Mouse (Mus musculus) lung, adult 2 months (tissue): ENCODE measurements around the gene Sept1. TPM values are rescaled to one million over a fixed set of nuclear protein-coding genes. Genes with fewer than 3 reads are reported as not detected.

Source experiments
- DNase-seq: peaks from one replicate; pipeline ENCODE4 v3.0.0; 2022
- H3K4me1 ChIP-seq: fragments of 200-500 bp; 2 replicates; pipeline ENCODE4 v1.6.1; 2011; ENCODE audit warnings: low read length; ENCODE audit not compliant: control insufficient read depth, insufficient read depth
- H3K4me3 ChIP-seq: fragments of 200-500 bp; replicated peaks from 2 replicates; pipeline ENCODE3; 2011; ENCODE audit warnings: low read depth, mild to moderate bottlenecking, control low read depth, low read length; ENCODE audit errors: extremely low read depth
- CTCF ChIP-seq: fragments of 200-500 bp; IDR thresholded peaks from 2 replicates; pipeline ENCODE4 v1.5.1; 2011; ENCODE audit warnings: mild to moderate bottlenecking, low read length, control low read depth; ENCODE audit not compliant: insufficient read depth
- POLR2A ChIP-seq: fragments of 200-500 bp; IDR thresholded peaks from 2 replicates; pipeline ENCODE4 v1.6.1; 2011; ENCODE audit warnings: low read depth, mild to moderate bottlenecking, control low read depth, low read length, borderline replicate concordance; ENCODE audit errors: extremely low read depth
- WGBS: fragments of 180-500 bp; shearing (Covaris S2); methylation state at CpG from one replicate; pipeline ENCODE4 v1.1.7; 2018; 5-methylcytosine and 5-hydroxymethylcytosine counted together
- polyA plus RNA-seq: library from polyadenylated mRNA; depleted of rRNA; stranded (reverse); fragments of >200 nt; gene quantifications from 2 replicates; pipeline ENCODE4 v1.2.3, GENCODE M21; 2012

Sept1 gene
- polyA plus RNA-seq, 1 experiment, result 28.5 TPM

DNA sequence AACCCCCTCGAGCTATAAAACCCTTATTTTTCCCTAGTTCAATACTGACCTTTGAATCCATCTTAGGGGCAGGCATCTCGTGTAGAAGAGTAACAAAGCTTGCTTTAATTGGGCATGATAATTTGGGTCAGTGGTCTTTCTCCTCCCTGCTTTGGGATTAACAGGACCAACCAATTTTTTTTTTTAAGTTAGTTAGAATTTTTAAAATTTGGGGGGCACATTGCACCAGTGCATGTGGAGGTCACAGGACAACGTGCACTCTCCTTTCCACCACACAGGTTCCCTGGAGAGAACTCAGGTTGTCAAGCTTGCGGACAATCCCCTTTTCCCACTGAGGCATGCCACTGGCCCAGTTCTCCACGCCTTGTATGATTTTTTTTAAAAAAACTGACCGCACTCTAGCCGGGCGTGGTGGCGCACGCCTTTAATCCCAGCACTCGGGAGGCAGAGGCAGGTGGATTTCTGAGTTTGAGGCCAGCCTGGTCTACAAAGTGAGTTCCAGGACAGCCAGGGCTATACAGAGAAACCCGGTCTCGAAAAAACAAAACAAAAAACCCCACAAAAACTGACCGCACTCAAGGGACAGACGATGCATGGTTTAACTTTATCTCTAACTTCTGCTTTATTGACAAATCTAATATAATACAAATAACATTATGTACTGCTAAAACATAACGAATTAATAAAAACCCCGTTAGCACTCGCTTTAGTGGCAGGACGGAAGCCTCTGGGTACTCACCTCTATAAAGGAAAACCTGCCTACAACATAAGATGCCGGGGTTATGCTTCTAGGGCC lies 906 bp downstream of the Sept1 start:
- peaks cover 5% of the 10 kb centered on the region; the same call in 1 of the 2 replicates for H3K4me1 ChIP-seq
- DNase-seq, result no peak
- WGBS, result 5% methylated on average over 20 of the region's 20 CpGs
- H3K4me3 ChIP-seq, result peak overlapping the region; percentile 77
- TF ChIP-seq POLR2A (no peak), CTCF (no peak)

DNA sequence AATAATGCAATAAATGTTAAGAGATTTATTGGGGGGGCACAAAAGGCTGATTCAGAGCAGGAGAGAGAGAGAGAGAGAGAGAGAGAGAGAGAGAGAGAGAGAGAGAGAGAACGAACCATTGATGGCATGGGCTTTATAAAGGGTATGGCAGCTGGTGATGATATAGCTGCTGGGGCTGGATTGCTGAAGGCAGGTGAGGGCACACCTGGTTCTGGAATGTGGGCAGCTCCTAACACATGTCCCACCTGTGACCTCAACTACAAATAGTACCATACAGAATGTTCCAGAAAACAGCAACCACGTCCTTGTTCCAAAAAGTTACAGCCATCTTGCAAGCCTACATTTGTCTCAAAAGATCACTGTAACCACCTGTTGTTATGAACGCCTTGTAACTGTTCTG lies 1.6 kb downstream of the Sept1 start:
- no peak for DNase-seq
- Histone ChIP-seq H3K4me3 (no peak overlapping the region), H3K4me1 (peaks cover 5% of the 10 kb centered on the region; the same call in 1 of the 2 replicates)
- no peak for TF ChIP-seq POLR2A
- no peak for TF ChIP-seq CTCF
- WGBS, result 51% methylated on average over 3 of the region's 3 CpGs

DNA sequence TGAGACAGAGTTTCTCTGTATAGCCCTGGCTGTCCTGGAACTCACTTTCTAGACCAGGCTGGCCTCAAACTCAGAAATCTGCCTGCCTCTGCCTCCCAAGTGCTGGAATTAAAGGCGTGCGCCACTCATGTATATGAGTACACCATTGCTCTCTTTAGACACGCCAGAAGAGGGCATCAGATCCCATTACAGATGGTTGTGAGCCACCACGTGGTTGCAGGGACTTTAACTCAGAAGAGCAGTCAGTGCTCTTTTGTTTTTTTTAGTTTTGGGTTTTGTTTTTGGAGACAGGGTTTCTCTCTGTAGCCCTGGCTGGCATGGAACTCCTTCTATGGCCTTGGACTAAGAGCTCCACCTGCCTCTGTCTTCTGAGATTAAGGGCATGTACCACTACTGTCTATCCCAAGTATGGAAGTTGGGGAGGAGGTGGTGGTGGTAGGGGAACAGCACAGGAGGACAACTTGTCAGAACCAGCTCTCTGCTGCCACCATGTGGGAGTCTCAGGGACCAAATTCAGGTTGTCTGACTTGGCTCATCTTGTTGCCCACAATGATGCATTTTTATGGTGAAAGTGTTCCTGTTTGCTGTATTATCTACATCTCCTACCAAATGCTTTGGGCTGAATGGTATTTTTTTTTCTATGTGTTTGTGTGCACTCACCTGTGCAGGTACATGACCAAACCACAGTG lies 4.2 kb downstream of the Sept1 start:
- DNase-seq, result peak; percentile 72
- 54% methylated on average over 4 of the region's 4 CpGs for WGBS
- TF ChIP-seq CTCF (peak; percentile 93), POLR2A (no peak)

DNA sequence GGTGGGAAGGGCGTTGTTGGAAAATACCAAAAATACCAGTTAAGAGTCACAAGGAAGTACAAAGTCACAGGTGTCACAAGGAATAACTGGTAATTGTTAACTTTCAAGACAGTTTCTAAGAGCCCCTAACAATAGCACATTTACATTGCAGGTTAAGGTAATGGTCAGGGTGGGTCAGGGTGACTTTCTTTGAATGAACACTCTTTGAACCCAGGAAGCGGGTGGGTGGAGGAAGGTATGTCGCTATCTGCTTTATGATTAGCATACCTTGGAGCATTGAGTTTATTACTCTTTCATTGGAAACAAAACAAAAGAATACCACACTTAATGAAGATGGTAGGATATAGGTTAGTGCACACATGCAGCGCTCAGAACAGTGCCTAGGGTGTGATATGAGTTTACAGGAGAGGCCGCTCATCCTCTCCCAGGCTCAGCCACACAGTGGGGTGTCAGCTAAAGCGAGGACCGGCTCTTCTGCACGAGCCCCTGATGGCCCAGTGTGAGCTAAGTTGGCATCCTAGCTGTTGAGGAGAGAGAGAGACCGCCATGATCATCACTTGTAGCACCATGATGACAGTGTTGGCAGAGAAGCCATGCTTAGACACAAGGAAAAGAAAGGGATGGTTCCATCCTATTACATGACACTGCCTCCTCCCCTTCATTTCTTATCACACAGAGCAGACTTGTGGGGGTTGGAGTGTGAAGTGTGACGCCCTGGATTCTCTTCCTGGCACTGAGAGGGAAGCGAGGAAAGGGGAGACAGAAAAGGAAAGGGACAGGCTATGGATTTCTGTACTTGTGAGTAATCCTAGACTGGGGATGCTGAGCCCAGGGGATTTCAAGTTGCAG lies 7.6 kb downstream of the Sept1 start:
- WGBS, result 84% methylated on average over 11 of the region's 11 CpGs
- no peaks in the 10 kb centered on the region for H3K4me1 ChIP-seq
- no peak for TF ChIP-seq CTCF
- no peak for TF ChIP-seq POLR2A
- H3K4me3 ChIP-seq, result no peak overlapping the region
- no peak for DNase-seq

More for the DNA sequence above, 4.2 kb downstream of the Sept1 start:
- peaks cover 5% of the 10 kb centered on the region; the same call in 1 of the 2 replicates for H3K4me1 ChIP-seq
- no peak overlapping the region for H3K4me3 ChIP-seq

DNA sequence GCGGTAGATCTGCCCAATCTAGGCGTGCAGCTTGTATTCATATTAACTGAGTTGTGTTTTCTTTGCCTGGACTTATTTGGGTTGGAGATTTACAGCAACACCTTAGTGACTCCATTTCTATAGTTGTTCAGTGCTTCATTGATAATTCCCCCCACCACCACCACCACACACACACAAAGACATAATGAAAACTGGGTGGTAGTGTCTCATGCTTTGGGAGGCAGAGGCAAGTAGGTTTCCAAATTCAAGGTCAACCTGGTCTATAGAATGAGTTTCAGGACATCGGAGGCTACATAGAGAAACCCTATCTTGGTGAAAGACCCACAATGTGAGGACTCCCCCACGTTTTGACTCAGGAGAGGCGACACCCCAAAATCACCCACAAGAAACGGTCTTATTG lies 8.3 kb downstream of the Sept1 start:
- no peak for TF ChIP-seq POLR2A
- no peak for TF ChIP-seq CTCF
- no peak for DNase-seq
- no peak overlapping the region for H3K4me3 ChIP-seq
- 92% methylated on average over 6 of the region's 6 CpGs for WGBS
- H3K4me1 ChIP-seq, result no peaks in the 10 kb centered on the region

DNA sequence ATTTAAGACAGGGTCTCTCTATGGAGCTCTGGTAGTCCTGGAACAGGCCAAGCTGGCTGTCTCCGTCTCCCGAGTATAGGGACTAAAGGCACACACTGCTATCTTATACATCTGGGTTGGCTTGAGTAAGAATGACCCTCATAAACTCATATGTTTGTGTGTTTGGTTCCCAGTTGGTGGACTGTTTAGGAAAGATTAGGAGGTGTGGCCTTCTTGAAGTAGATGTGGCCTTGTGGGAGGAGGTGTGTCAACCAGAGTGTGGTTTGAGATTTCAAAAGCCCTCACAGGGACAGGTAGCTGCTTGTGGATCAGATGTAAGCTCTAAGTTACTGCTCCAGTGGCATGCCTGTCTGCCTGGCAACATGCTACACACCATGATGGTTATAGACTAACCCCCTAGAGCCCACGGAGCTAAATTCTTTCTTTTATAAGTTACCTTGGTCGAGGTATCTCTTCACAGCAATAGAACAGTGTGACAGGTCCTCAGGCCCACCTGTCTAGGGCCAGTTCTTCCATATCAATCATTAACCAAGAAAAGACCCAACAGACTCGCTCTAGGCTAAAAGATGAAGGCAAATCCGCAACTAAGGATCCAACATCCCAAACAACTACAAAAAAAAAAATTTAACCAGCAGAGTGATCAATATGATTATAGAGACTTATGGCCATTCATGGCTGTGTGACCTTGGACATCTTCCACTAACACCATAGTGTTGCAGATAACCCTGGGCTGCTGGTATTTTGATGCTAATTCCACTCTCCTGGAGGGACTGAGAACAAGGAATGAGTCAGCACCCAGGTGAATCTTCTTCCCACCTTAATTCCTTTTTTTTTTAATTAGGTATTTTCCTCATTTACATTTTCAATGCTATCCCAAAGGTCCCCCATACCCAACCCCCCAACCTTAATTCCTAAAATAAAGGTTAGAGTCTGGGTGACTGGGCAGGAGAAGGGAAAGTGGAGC lies 9.1 kb downstream of the Sept1 start:
- DNase-seq, result no peak
- 87% methylated on average over 6 of the region's 6 CpGs for WGBS
- no peak overlapping the region for H3K4me3 ChIP-seq
- H3K4me1 ChIP-seq, result no peaks in the 10 kb centered on the region
- TF ChIP-seq POLR2A (no peak), CTCF (no peak)

DNA sequence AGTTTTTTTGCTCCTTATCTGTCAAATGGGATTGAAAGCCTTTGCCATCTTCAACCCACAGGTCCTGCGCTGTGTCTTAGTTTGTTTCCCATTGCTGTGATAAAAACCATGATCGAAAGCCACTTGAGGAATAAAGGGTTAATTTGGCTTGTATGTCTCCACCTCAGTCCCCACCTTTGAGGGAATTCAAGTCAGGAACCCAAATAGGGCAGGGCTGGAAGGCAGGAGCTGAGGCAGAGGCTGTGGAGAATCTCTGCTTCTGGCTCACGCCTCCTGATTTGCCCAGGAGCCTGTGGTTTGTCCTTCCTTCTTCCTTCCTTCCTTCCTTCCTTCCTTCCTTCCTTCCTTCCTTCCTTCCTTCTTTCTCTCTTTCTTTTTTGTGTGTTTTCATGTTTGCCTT lies 9.8 kb downstream of the Sept1 start:
- 97% methylated on average over 3 of the region's 3 CpGs for WGBS
- Histone ChIP-seq H3K4me1 (no peaks in the 10 kb centered on the region), H3K4me3 (no peak overlapping the region)
- TF ChIP-seq POLR2A (no peak), CTCF (no peak)
- DNase-seq, result no peak

DNA sequence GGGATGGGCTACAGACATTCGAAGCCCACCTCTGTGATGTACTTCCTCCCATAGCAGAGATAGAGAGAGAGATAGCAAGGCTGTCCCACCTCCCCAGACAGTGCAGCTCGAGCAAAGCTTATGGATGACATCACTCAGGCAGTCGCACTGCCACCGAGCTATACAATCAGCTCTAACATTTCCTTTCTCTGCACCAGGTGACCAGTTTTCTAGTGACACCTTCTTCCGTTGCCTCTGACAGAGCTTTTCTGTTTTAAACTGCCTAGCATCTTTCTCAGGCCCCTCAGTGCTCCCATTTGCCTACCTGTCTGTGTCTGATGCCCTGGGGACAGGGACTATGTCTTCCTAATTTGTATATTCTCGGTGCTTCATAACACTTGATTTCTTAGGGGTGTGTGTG lies 12.5 kb downstream of the Sept1 start:
- no peak for DNase-seq
- Histone ChIP-seq H3K4me3 (no peak overlapping the region), H3K4me1 (peaks cover 2% of the 10 kb centered on the region; the same call in 1 of the 2 replicates)
- TF ChIP-seq POLR2A, result no peak
- TF ChIP-seq CTCF, result no peak
- WGBS, result 55% methylated on average over 6 of the region's 6 CpGs

DNA sequence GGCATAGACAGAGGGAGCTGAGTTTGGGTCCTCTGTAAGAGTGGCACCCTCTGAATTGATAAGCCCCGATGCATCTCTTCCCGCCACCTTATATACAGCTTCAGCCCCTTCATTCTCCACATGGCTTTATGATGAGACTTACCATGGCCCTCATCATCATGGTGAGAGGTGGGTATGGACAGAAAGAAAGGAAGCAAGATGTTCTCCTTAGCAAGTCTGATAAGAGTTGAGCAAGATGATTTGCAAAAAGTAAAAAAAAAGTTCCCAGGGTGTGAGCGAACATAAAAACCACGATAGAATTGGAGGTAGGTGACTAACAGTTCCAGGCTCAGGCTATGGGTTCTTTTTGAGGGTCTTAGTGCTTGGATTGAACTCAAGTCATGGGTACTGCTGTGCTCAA lies 14.3 kb downstream of the Sept1 start:
- WGBS, result 88% methylated on average over 4 of the region's 4 CpGs
- no peak for DNase-seq
- TF ChIP-seq POLR2A (no peak), CTCF (no peak)
- Histone ChIP-seq H3K4me3 (no peak overlapping the region), H3K4me1 (peaks cover 3% of the 10 kb centered on the region; the same call in 1 of the 2 replicates)
